Mouse (Mus musculus) midbrain, postnatal 0 days (tissue): ENCODE measurements around the gene Hsf4. TPM values are rescaled to one million over a fixed set of nuclear protein-coding genes. Genes with fewer than 3 reads are reported as not detected.

Experiments
- ATAC-seq: fragments of 200-750 bp; cut with Nextera tagmentation; 2 replicates; pipeline ENCODE4 v1.8.0; 2017; ENCODE audit warnings: moderate number of reproducible peaks, mild to moderate bottlenecking, moderate TSS enrichment, moderate library complexity; ENCODE audit not compliant: low FRiP score
- DNase-seq: peaks from one replicate; pipeline ENCODE4 v3.0.0-alpha.2; 2015; ENCODE audit warnings: low spot score
- H3K27ac ChIP-seq: fragments of 300-500 bp; sonication (generic); 2 replicates; pipeline ENCODE4 v1.5.1; 2014; ENCODE audit warnings: low read depth, mild to moderate bottlenecking, low read length, mixed read lengths
- H3K27me3 ChIP-seq: fragments of 300-500 bp; sonication (generic); 2 replicates; pipeline ENCODE4 v1.6.1; 2014; ENCODE audit warnings: low read length, control low read depth, mixed read lengths; ENCODE audit not compliant: insufficient read depth
- H3K36me3 ChIP-seq: fragments of 300-500 bp; sonication (generic); 2 replicates; pipeline ENCODE4 v1.6.1; 2014; ENCODE audit warnings: low read length, control low read depth, mixed read lengths; ENCODE audit not compliant: insufficient read depth
- H3K4me1 ChIP-seq: fragments of 300-500 bp; sonication (generic); 2 replicates; pipeline ENCODE4 v1.6.1; 2014; ENCODE audit warnings: mild to moderate bottlenecking, control low read depth, antibody characterized with exemption, low read length, mixed read lengths; ENCODE audit not compliant: insufficient read depth
- H3K4me2 ChIP-seq: fragments of 300-500 bp; sonication (generic); 2 replicates; pipeline ENCODE4 v1.6.1; 2014; ENCODE audit warnings: low read depth, mild to moderate bottlenecking, low read length, mixed read lengths; ENCODE audit not compliant: poor library complexity, severe bottlenecking
- H3K4me3 ChIP-seq: fragments of 300-500 bp; sonication (generic); 2 replicates; pipeline ENCODE4 v1.5.1; 2014; ENCODE audit warnings: low read depth, mild to moderate bottlenecking, low read length, moderate library complexity
- H3K9ac ChIP-seq: fragments of 300-500 bp; sonication (generic); replicated peaks from 2 replicates; pipeline ENCODE4 v1.6.1; 2014; ENCODE audit warnings: mild to moderate bottlenecking, low read length, moderate library complexity, mixed read lengths; ENCODE audit not compliant: poor library complexity, severe bottlenecking
- H3K9me3 ChIP-seq: fragments of 300-500 bp; sonication (generic); 2 replicates; pipeline ENCODE4 v1.6.1; 2016; ENCODE audit warnings: low read length, control low read depth
- CTCF ChIP-seq: IDR thresholded peaks from 2 replicates; pipeline ENCODE4 v1.5.1; 2016; ENCODE audit warnings: antibody characterized with exemption, mild to moderate bottlenecking
- WGBS: fragments of 180-500 bp; shearing (Covaris S2); extraction: QIAGEN DNeasy Blood & Tissue Kit; methylation state at CpG from one replicate; pipeline ENCODE4 v1.1.7; 2014; 5-methylcytosine and 5-hydroxymethylcytosine counted together
- polyA plus RNA-seq: library from polyadenylated mRNA; unstranded; fragments of >200 nt; fragmentation: Nextera tagmentation; extraction: Ambion mirVana; gene quantifications from 2 replicates; pipeline ENCODE4 v1.2.1, GENCODE M21; 2015
- total RNA-seq: library from RNA; depleted of rRNA; stranded (reverse); fragments of >200 nt; gene quantifications from 2 replicates; pipeline ENCODE4 v1.2.3, GENCODE M21; 2014

The Hsf4 gene
- total and polyA plus RNA-seq, 2 experiments from 2014 or later, result 0.33 to 0.43 TPM

DNA sequence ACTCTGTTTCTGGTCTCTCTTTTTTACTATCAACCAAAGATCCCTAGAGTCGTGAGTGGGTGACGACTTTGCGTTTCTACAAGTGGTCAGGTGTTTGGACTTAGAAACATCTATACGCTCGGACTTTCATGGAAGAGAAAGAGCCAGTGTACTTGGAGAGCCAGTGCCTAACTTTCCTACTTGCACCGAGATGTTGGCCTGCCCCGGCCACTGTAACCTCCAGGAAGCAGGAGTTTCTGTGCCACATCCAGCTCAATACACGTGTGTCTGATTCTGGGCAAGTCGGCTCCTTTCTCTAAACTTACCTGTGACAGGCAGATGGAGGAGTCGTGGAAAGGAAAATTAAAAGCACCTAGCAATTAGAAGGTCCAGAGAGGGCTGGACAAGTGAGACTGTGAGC, 6.2 kb downstream of the Hsf4 start, which contains the start of gene Nol3:
Nol3 (plus strand) TSS at position 301 of the 400 bp plus-strand sequence.
- peak within 1 kb of the TSS; percentile 47 for H3K4me3 ChIP-seq
- H3K9ac ChIP-seq, result peak within 1 kb of the TSS; percentile 60
- ATAC-seq (no peak), DNase-seq (no peak)
- H3K4me2 ChIP-seq, result peak within 1 kb of the TSS; percentile 89
- no peaks in the 10 kb centered on the region for H3K9me3 ChIP-seq
- peaks cover 14% of the 10 kb centered on the region for H3K4me1 ChIP-seq
- H3K27me3 ChIP-seq, result peaks cover 37% of the 10 kb centered on the region
- H3K27ac ChIP-seq, result 0 out of 2 replicates have a peak within 1 kb of the TSS, but pooled peaks have one; percentile 38
- TF ChIP-seq CTCF, result no peak
- 3% methylated on average over 10 of the region's 10 CpGs for WGBS
- peaks cover 10% of the 10 kb centered on the region for H3K36me3 ChIP-seq

DNA sequence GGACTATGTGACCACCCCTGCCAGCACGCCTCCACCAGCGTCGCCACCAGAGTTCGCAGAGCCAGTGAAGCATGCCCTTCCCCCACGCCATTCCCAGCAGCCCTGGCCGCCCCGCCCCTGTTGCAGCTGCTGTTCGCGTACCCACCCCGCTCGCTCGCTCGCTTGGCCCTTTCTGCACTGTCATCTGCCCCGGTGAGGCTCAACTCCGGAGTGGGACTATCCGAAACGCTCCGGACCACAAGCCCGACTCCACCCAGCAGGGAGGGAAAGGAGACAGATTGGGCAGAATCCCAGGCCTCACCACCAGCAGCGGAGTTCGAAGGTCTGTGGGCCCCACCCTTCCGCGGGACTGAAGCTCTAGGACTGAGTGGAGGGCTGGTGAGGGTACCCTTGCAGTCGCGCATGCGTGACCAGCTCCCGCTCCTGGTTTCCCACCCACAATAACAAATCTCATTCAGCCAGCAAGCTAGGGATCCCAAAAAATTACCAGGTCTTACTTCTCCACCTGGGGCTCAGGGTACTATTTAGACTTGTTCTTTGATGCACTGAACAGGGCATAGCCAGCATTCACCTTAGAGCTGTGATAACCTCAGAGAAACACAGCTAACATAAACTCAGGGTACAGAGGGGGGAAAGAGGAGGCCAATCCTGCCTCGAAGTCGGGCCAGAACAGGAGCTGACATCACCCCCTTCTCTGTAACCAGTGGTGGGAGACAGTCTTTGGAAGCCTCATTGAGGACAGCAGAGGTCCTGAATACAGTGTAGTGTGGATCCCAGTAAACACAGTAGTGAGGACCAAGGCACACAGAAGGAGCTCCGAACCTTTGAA, 6.9 kb downstream of the Hsf4 start:
- H3K4me2 ChIP-seq, result peak overlapping the region; percentile 89
- ATAC-seq (peak; percentile 65), DNase-seq (no peak)
- TF ChIP-seq CTCF, result no peak
- peaks cover 31% of the 10 kb centered on the region for H3K27me3 ChIP-seq
- H3K4me3 ChIP-seq, result peak overlapping the region; percentile 47
- 0 out of 2 replicates have a peak overlapping the region, but pooled peaks have one; percentile 38 for H3K27ac ChIP-seq
- H3K9me3 ChIP-seq, result no peaks in the 10 kb centered on the region
- peak overlapping the region; percentile 60 for H3K9ac ChIP-seq
- H3K4me1 ChIP-seq, result peaks cover 14% of the 10 kb centered on the region
- H3K36me3 ChIP-seq, result peaks cover 13% of the 10 kb centered on the region
- 4% methylated on average over 30 of the region's 30 CpGs for WGBS

DNA sequence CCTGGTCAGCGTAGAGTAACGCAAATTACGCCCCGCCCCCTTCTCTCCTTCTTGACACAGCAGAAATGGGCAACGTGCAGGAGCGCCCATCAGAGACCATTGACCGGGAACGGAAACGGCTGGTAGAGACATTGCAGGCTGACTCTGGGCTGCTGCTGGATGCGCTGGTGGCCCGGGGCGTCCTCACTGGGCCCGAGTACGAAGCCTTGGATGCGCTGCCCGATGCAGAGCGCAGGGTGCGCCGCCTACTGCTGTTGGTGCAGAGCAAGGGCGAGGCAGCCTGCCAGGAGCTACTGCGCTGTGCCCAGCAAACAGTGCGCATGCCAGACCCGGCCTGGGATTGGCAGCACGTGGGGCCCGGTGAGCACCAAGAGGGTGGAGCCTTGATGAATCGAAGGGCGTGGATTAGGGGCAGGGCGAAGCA, 9.3 kb downstream of the Hsf4 start:
- ATAC-seq, result peak; percentile 38; the same call in 1 of the 2 replicates
- 7% methylated on average over 28 of the region's 28 CpGs for WGBS
- peak; percentile 53 for TF ChIP-seq CTCF
- peak; percentile 81 for DNase-seq
- H3K9ac ChIP-seq, result no peak overlapping the region
- peaks cover 14% of the 10 kb centered on the region for H3K4me1 ChIP-seq
- H3K9me3 ChIP-seq, result no peaks in the 10 kb centered on the region
- peak overlapping the region; percentile 42 for H3K4me2 ChIP-seq
- H3K36me3 ChIP-seq, result peaks cover 32% of the 10 kb centered on the region
- peak overlapping the region; percentile 18; the same call in 1 of the 2 replicates for H3K4me3 ChIP-seq
- H3K27ac ChIP-seq, result no peak overlapping the region
- peaks cover 14% of the 10 kb centered on the region; the same call in 1 of the 2 replicates for H3K27me3 ChIP-seq

DNA sequence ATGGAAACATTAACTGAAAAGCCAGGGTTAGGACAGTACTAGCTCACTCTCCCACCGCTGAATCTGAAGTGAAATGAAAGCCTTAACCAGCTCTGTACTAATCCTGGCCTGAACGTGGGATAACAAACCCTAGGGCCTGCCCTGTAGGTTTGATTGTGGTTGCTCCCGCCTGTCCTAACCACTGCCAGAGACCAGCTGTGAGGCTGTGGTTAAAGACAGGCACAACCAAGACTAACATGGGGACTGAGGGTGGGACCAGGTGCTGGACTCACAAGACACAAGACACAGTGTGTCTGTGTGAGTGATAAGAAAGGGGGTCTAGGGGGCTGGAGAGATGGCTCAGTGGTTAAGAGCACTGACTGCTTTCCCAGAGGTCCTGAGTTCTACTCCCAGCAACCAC, 11.0 kb downstream of the Hsf4 start:
- no peak overlapping the region for H3K4me3 ChIP-seq
- no peak overlapping the region for H3K27ac ChIP-seq
- no peak overlapping the region for H3K9ac ChIP-seq
- H3K9me3 ChIP-seq, result no peaks in the 10 kb centered on the region
- ATAC-seq (no peak), DNase-seq (no peak)
- H3K36me3 ChIP-seq, result peaks cover 37% of the 10 kb centered on the region
- H3K27me3 ChIP-seq, result no peaks in the 10 kb centered on the region
- no peak for TF ChIP-seq CTCF
- no peak overlapping the region for H3K4me2 ChIP-seq
- H3K4me1 ChIP-seq, result peaks cover 13% of the 10 kb centered on the region
- WGBS, result 58% methylated on average over 3 of the region's 3 CpGs

DNA sequence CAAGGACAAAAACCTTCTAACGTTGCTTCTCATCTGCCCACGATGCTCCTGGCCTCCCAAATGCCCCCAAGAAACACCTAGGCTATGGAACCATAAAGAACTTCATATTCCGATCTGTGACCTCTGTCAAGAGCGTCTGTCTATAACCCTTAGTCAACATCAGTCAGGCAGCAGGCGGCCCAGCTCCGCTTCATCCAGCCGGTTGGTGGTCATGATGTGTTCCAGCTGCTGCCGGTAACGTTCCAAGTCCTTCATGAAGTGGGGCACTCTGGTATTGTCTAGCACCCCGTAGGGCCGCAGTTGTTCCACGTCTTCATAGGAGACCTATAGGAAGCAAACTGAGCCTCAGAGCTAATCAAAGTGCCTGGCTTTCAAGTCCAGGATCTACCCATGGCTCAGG, 12.2 kb downstream of the Hsf4 start:
- H3K36me3 ChIP-seq, result peaks cover 37% of the 10 kb centered on the region
- peaks cover 11% of the 10 kb centered on the region for H3K4me1 ChIP-seq
- no peak for DNase-seq
- no peak overlapping the region for H3K4me2 ChIP-seq
- H3K9ac ChIP-seq, result no peak overlapping the region
- WGBS, result 87% methylated on average over 12 of the region's 12 CpGs
- no peaks in the 10 kb centered on the region for H3K9me3 ChIP-seq
- no peak for TF ChIP-seq CTCF
- H3K4me3 ChIP-seq, result no peak overlapping the region
- H3K27me3 ChIP-seq, result no peaks in the 10 kb centered on the region
- no peak overlapping the region for H3K27ac ChIP-seq
- no peak for ATAC-seq

DNA sequence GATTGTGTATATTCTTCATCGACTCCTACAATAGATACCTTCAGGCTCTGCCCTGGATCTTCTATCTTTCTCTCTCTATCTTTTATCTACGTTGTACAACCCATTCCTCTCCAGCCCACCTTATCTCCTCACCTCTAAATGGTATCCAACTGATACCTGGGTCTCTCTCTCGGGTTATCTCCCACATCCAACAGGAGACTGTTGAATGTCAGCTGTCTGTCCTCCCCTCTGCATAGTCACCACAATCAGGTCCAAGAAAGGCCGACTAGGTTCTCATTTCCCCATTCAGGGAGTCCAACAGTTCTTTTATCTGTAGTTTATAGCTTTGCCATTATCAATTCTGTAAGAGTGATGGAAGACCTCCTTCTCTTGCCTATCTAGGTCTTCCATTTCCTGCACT, 12.6 kb downstream of the Hsf4 start:
- ATAC-seq, result no peak
- Histone ChIP-seq H3K27me3 (no peaks in the 10 kb centered on the region), H3K4me2 (no peak overlapping the region), H3K9ac (no peak overlapping the region), H3K36me3 (peaks cover 37% of the 10 kb centered on the region), H3K27ac (no peak overlapping the region), H3K4me1 (peaks cover 11% of the 10 kb centered on the region), H3K4me3 (no peak overlapping the region), H3K9me3 (no peaks in the 10 kb centered on the region)
- no peak for DNase-seq
- WGBS, result 93% methylated on average over 4 of the region's 4 CpGs
- no peak for TF ChIP-seq CTCF
